8 mouse cellular contexts compared by ENCODE assay signal in the genomic region with DNA sequence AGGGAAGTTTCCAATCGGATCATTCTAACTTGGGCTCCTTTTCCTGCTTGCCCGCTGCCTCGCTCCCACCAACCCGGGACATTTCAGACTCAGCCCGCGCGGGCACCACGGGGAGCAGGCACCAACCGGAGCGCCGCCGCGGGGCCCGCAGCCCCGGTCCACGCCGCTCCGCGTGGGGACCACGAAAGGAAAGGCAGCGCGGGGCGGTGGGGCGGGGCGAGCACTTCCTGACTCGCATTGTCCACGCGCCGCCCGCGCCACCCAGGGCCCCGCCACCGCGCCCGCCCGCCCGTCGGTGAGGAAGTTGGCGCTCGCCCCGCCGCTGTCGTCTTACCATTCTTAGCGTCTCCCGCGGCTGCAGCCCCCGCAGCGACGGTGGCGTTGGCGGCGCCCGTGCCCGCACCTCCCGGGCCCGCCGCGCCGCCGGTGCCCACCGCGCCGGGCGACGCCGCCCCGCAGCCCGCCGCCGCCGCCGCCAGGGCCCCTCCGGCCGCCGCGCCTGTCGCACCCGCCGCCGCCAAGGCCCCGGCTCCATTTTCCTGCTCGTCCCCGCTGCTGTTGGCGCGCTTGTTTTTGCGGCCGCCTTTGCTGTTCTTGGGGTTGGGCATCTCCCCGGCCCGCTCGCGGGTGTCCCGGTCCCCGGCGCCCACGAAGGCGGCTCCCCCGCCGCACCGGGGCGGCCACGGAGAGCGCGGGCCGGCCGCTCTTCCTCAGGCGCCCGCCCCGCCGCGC. TPM values are rescaled to one million over a fixed set of nuclear protein-coding genes. Genes with fewer than 3 reads are reported as not detected.
DNase-seq lines count a peak whose midpoint lies in the region; ATAC-seq and TF ChIP-seq lines count a peak whose summit lies in the region.

No protein-coding gene starts in this region.

- no peak for TF ChIP-seq CTCF in G1E (IDR thresholded peaks at IDR 0.05; ENCODE audit: low read depth, low read length)

- peak overlapping the region; percentile 84 for H3K9ac ChIP-seq in forebrain, embryonic 16.5 days (replicated peaks; ENCODE audit: low read depth, low read length)
- H3K9ac ChIP-seq in lung, embryonic 15.5 days, result peak overlapping the region; percentile 78

- no peaks in the 10 kb centered on the region for H3K9me3 ChIP-seq in G1E (replicated peaks)
- no peaks in the 10 kb centered on the region for H3K9me3 ChIP-seq in forebrain, embryonic 16.5 days (ENCODE audit: control insufficient read depth, low read length)
- H3K9me3 ChIP-seq in lung, embryonic 15.5 days, result no peaks in the 10 kb centered on the region

- DNase-seq in G1E (ENCODE audit: low spot score), result peak; percentile 49
- DNase-seq in cerebellum, adult 18-20 months, result peak; percentile 62 to 74
- peak; percentile 75 for DNase-seq in heart, postnatal 36 days
- peak; percentile 24 to 44 for DNase-seq in layer of hippocampus, adult 8-10 months (ENCODE audit: low spot score in 2 of 2)
- peak; percentile 73 for DNase-seq in testis, postnatal 14 days (ENCODE audit: low spot score)

- peak; percentile 29; the same call in 1 of the 2 replicates for ATAC-seq in G1E (ENCODE audit: extremely low read depth, insufficient number of reproducible peaks, low FRiP score, poor library complexity, severe bottlenecking)
- ATAC-seq in forebrain, embryonic 16.5 days, result peak; percentile 57
- peak; percentile 57; the same call in 1 of the 2 replicates for ATAC-seq in lung, embryonic 15.5 days (ENCODE audit: borderline replicate concordance, extremely low read depth, low FRiP score, low TSS enrichment)
- peak; percentile 54 for ATAC-seq in neutrophil, adult 5-6 weeks (ENCODE audit: extremely low read depth, insufficient number of reproducible peaks, low FRiP score, poor library complexity, severe bottlenecking)

- H3K4me1 ChIP-seq in G1E (ENCODE audit: insufficient read depth, low read depth, low read length), result peaks cover 16% of the 10 kb centered on the region
- peaks cover 12% of the 10 kb centered on the region for H3K4me1 ChIP-seq in forebrain, embryonic 16.5 days (replicated peaks; ENCODE audit: control insufficient read depth, insufficient read depth, low read length)
- peaks cover 15% of the 10 kb centered on the region for H3K4me1 ChIP-seq in lung, embryonic 15.5 days

- peak overlapping the region; percentile 80 for H3K27ac ChIP-seq in forebrain, embryonic 16.5 days (ENCODE audit: low read length)
- H3K27ac ChIP-seq in lung, embryonic 15.5 days, result peak overlapping the region; percentile 91

- peaks cover 6% of the 10 kb centered on the region for H3K36me3 ChIP-seq in G1E (replicated peaks)
- H3K36me3 ChIP-seq in forebrain, embryonic 16.5 days (ENCODE audit: control insufficient read depth, insufficient read depth), result no peaks in the 10 kb centered on the region
- H3K36me3 ChIP-seq in lung, embryonic 15.5 days, result no peaks in the 10 kb centered on the region

- WGBS in forebrain, embryonic 16.5 days, result under 1% methylated on average over 65 of the region's 110 CpGs
- WGBS in lung, embryonic 15.5 days, result under 1% methylated on average over 77 of the region's 110 CpGs

- intact Hi-C loops in heart, postnatal 36 days (cut with DNase I), result loop anchor here (5.0 kb wide), 3 partner anchors 75 to 225 kb away; a partner anchor contains a TSS

- peaks cover 6% of the 10 kb centered on the region for H3K27me3 ChIP-seq in G1E (ENCODE audit: insufficient read depth, low read length)
- H3K27me3 ChIP-seq in forebrain, embryonic 16.5 days (replicated peaks; ENCODE audit: control insufficient read depth, insufficient read depth, low read length), result no peaks in the 10 kb centered on the region
- no peaks in the 10 kb centered on the region for H3K27me3 ChIP-seq in lung, embryonic 15.5 days

- H3K4me2 ChIP-seq in forebrain, embryonic 16.5 days (ENCODE audit: low read length), result peak overlapping the region; percentile 58
- H3K4me2 ChIP-seq in lung, embryonic 15.5 days, result peak overlapping the region; percentile 75

- peak overlapping the region; percentile 82 for H3K4me3 ChIP-seq in G1E (ENCODE audit: low read depth, low read length)
- H3K4me3 ChIP-seq in forebrain, embryonic 16.5 days (replicated peaks; ENCODE audit: low read length), result peak overlapping the region; percentile 88
- peak overlapping the region; percentile 94 for H3K4me3 ChIP-seq in lung, embryonic 15.5 days

RNA-seq across cellular contexts. Expression of a gene that starts 0.5 kb away (rescaled TPM):
- 27.0 and 27.5 TPM in 2 replicates for total RNA-seq in G1E (2014; fragmentation: Nextera tagmentation)
- 34.2 and 37.6 TPM in 2 replicates for total RNA-seq in G1E (2017)
- 7.7 and 8.6 TPM in 2 replicates for polyA plus RNA-seq in G1E (2012)
- 6.3 and 7.0 TPM in 2 replicates for polyA plus RNA-seq in forebrain, embryonic 16.5 days (2015; fragmentation: Nextera tagmentation; extraction: Ambion mirVana)
- 10 to 100 TPM; 33.4 to 34.3 TPM for total RNA-seq in heart, postnatal 36 days (2021)
- total RNA-seq in layer of hippocampus, adult 8-10 months (2022), result 10 to 100 TPM; 29.8 to 32.3 (median 30.1) TPM
- polyA plus RNA-seq in lung, embryonic 15.5 days (2015; fragmentation: Nextera tagmentation; extraction: Ambion mirVana), result 2.9 and 4.7 TPM in 2 replicates
- 139 and 161 TPM in 2 replicates for total RNA-seq in neutrophil, adult 5-6 weeks (2017)

Comparison
In these comparisons a context has a peak if more than half of its experiments do, and no peak if none do; other contexts are left out.
1. Peak in every context shown above with its lines: DNase-seq, ATAC-seq, H3K4me3 ChIP-seq and H3K27ac ChIP-seq.